Mouse (Mus musculus) cerebellum, adult (tissue): ENCODE measurements around the gene Gm11172.
"Not testable (repeated sequence)": the region's sequence is repeated elsewhere in the genome, so short reads cannot be mapped to it uniquely, and the experiment has no call there.

Experiments
- ATAC-seq: cut with Nextera tagmentation; 2 replicates; pipeline ENCODE4 v1.9.2; 2017; ENCODE audit warnings: mild to moderate bottlenecking, moderate library complexity, mixed read lengths; ENCODE audit not compliant: insufficient number of reproducible peaks, low FRiP score, low TSS enrichment

The Gm11172 gene

DNA sequence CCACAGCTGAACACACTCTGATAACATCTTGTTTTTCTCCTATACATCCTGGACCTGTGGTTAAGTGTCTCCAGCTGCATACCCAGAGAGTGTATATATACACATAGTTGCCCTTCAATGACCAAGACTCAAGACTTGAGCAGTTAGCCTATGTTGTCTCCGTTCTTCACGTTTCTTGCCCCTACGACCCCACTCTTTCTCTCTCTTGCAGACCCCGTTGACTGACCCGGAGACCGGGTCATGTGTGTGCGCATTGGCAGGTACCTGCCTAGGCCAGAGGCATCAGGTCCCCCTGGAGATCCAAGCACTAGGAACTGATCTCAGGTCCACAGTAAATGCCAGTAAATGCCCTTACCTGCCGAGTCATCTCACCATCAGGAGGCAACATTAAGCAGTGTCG lies 14.6 kb downstream of the Gm11172 start:
- no peak for ATAC-seq

DNA sequence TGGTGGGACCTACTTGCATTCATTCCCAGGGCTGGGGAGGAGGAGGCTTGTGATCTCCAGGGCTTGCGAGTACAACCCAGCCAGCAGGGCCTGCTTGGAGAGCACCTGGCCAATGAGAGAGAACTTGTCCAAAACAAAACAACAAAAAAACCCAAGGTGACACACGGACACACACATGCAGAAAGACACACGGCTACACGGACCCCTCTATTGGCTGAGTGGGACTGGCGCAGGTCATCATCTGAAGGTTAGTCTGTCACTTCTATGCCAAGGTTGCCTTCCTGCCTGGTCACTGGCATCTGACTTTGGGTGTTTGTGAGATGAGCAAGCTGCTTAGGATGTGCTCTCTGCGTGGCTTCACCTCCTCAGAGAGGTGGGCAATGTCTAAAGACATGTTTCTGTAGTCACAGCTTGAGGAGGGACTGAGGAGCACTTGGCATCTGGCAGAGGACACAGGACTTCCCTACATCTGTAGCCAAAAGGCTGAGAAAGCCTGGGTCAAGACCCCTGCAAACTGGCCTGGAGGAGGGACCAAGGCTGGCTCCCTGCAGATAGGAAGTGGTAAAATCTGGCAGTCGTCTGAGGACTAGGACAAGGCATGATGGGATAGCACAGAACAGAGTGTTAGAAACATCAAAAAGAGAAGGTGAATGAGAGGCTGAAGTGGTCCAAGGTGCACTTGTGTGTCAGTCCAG lies 15.2 kb downstream of the Gm11172 start:
- ATAC-seq, result no peak

DNA sequence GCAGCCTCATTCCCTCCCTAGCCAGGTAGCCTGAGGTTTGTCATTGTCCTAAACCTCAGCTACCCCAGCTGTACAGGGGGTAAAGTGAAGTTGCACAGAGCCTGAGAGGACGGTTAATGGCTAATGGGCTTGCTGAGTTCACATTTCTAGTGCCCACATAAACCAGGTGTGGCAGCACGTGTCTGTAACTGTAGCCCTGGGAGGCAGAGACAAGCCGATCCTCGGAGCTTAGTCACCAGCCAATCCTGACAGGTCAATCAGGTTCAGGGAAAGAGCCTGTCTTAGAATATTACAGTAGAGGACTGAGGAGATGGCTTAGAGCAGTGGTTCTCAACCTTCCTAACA lies 15.7 kb downstream of the Gm11172 start:
- no peak for ATAC-seq

DNA sequence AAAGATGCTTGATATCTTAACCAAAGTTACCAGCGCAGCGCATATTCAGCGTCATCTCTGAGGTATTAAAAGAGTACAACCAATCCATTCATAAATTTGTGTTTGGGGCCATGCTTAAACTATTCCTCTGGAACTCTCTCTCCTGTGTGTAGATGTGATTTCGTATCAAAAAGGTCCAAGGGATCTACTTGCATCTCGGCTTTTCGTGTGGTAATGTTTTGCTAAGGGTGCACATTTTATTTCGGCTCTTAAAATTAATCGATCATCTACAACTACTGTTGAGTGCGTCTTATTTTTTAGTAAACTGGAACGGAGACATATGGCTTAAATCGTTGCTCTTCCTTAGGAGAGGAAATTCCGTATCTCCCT lies 21.8 kb downstream of the Gm11172 start:
- ATAC-seq, result no peak

DNA sequence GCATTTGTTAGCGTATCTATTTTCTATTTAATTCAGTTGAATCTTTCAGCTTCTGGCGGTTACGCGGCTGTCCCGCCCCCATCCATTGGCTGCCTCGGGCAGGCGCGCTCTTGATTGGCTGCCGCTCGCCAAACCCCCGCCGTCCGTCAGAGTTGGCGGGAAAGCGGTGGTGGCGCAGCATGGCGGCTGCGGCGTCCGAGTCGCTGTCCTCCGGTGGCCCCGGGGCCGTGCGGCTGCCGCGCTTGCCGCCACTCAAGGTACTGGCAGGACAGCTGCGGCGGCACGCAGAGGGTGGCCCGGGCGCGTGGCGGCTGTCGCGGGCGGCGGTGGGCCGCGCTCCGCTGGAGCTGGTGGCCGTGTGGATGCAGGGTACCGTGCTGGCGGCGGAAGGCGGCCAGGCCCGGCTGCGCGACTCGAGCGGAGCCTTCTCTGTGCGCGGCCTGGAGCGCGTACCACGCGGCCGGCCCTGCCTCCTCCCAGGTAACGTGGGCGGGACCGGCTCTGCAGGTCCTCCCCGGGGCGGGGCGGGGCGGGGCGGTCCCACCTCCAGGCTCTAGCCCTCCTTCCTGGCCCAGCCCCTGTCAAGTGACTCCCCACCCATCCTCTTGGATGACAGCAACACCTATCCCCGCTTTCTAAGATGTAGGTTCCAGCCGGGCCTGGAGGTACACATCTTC lies 22.3 kb downstream of the Gm11172 start, which contains the start of gene Rmi2:
Gene Rmi2, plus strand, starts transcription at position 149 of the 677 bp plus-strand sequence.
- peak; percentile 91 for ATAC-seq

DNA sequence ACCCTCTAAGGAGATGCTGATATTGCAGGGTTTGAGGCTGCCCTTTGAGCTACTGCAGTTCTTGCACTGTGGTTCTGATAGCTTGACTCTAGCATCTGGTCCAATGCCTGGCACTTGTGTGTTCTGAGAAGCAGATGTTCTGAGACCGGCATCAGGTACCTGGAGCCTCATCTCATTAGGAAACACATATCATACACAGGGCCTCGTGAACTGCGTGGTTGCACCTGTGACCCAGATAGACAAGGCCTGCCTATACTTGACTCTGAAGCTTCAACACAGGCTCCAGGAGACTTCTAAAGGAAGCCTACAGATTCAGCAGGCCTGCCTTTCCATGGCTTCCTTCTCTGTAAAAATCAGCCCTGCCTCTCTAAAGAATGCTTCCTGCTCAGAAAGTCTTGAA lies 23.7 kb downstream of the Gm11172 start:
- no peak for ATAC-seq

DNA sequence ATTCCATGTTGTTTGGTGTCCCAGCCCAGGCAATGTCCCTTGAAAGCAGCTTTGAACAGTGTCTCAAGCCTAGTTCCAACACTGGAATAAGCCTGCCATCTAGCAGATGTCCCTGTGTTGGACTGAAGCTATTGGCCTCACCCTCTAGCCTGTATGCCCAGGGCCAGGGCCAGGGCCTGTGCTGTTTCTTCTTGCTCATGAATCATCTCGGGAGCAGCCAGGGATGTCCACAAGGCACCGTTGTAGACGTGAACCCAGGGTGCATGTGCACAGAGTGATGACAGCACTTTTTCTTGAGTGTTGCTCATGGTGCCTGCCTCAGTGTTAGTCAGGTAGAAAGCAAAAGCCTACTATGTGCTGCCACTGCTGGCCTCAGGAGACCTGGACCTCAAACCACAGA lies 24.5 kb downstream of the Gm11172 start:
- ATAC-seq, result no peak

DNA sequence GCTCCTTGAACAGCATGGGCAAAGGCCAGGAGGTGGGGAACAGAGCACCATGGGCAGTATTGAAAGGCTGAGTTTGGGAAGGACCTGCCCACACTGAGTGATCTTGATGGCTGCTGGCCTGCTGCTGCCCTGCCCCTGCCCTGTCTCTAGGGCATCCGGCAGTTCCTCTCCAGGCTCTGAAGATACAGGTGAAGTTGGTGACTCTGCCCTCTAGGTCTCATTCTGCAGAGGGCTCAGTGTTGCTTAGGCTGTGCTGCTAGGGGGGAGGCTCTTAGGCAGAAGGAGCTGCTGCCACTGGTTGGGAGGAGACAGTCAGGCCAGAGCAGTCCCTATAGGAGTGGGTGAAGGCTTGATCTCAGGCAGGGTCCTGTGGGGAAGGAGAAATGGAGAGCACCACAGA lies 25.2 kb downstream of the Gm11172 start:
- no peak for ATAC-seq

DNA sequence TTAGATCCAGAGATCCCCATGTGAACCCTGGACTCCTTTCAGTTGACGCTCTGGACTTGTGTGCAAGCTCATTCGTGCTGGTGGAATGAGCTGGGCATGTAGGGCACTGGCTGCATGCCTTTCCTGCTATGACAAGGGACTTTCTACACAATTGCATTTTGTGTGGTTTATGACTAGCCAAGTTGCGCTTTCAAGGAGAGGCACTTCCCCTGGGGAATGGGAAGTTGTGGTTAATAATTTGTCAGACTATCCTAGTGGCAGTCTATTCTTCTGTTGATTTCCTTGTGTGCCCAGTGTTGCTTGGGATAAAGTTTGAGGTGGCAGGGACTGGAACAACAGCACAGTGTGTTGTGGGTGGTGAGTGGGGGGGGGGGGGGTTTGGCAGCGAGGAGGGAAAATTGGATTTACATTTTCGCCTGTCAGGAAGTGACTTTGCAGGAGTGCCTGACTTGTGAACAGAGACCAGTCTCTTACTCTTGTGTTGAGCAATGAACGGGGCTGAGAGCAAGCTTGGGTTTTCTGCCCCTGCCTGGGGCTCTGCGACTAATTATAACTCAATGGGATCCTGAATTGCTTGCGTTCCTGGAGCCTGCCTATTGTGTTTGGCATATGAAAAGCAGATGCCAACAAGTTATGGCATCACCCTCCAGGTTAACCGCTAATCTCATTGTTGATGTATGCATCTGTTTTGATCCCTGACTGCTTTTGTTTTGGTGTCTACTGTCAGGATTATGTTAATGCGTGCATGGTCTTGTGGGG lies 26.0 kb downstream of the Gm11172 start:
- ATAC-seq, result no peak

DNA sequence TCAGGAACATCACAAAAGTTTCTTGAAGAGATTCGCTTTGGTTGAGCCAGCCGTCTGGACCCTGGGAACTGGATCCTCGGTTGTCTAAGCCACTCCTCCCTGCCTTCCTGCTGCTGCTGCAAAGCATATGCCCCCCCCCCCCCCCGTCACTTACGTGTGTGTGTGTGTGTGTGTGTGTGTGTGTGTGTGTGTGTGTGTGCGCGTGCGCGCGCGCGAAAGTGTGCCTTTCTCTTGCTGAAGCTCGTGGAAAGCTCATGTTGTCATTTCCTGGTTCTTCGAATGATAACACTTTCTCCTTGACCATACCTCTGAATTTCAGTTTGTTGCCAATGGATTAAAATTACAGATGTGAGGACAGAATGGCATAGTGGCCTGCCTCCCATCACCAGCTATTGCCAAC lies 27.3 kb downstream of the Gm11172 start:
- no peak for ATAC-seq

DNA sequence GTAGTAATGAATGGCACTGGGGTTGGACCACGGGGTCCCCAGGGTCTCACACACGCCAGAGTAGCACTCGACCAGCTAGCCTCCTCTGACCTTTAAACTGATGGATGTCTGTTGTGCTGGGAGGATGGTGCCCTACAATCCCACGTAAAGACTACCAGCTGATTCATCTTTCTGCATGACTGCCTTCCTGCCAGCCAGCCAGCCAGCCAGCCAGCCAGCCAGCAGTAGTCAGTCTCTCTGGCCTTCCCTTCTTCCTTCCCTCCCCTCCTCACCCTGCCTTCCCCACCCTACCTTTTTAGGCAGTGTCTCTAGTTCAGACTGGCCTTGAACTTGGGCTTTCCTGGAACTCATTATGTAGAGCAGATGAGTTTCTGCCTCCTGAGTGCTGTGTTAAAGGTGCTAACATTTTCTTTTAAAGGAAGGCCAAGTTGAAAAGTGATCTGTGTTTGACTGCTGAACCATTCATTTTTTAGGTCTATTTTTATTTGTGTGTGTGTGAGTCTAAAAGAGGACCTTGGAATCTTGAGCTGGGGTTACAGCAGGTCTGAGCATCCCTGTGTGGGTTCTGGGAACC lies 29.7 kb downstream of the Gm11172 start:
- no peak for ATAC-seq

DNA sequence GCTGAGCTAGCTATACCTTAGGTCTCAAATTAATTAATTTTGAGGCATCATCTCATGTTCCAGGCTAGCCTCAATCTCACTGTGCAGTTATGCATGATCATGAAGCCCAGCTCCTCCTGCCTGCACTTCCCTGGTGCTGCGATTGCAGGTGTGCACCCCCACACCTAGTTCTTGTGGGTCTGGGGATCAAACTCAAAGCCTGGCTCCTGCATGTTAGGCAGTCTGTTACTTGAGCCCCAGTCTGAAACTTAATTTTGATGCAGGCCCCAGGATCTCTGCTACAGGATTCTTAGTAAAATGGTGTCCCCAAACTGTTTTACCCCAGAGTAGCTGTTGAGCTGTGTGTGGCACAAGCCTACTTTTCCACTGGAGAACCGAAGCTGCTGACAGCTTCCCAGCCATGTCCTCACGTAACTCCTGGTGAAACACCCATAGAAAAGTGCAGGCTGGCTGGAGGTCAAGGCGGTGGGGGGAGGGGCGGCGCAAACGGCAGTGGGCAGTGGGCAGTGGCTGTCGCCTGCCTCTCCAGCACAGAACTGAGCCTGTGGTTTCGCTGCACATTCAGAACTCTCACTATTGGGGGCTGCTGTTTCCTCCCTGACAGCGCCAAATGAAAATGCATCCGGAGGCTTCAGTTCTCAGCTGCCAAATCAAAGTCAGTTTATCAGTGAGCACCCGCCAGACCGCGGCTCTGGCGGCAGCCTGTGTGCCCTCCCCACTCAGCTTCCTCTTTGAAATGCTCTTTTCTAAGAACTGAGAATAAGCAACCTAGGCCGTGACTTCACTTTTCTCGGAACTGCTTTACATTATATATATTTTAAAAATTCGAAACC lies 31.0 kb downstream of the Gm11172 start:
- ATAC-seq, result no peak

DNA sequence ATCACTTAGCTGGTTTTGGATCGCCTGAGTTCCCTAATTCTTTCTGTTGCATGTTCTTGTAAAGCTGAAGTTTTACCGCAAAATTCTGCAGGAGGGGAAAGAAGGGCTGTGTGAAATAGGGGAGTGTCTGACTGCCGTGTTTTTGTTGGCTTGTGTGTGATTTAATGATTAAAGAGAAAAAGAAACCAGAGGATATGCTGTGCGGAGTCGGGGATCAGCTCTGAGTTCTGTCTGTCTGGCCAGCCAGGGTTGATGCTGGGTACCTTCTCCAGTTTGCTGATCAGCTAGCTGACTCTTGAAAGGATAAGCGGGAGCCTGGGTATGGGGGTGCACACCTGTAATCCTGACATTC lies 31.6 kb downstream of the Gm11172 start:
- no peak for ATAC-seq

DNA sequence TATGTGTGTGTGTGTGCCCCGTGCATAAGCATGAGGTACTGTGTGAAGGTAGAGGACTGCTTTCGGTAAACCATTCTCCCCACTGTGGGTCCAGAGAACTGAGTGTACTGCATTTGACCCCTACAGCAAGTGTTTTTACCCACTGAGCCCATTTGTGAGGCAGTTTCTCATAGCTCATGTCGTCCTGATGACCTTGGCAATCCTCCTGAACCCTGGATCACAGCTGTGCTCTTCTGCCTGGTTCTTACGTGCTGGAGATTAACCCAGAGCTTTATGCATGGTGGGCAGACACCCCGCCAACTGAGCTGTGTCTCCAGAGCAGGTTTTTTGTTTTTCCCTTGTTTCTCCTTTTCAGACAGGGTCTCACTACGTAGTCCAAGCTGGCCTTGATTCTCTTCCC lies 33.2 kb downstream of the Gm11172 start:
- no peak for ATAC-seq

DNA sequence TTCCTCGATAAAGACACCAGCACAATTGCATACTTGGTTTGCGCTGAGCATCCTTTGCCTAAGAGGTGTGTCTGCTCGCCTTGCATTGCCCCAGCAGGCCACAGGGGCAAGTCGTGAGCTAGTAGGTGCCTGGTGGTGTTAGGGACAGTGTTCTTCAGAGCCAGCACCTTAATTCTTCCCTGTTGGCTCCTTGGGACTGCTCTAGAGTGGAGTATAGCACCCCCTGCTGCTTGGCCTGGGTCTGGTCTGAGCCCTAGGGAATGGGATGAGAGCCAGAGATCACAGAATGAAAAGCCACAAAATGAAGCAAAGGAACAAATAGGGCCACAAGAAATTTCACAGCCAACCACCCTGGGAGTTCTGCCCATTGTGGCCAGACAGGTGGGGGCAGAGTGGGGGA lies 33.8 kb downstream of the Gm11172 start:
- 0 out of 2 replicates have a peak, but pooled peaks have one; percentile 47 for ATAC-seq

DNA sequence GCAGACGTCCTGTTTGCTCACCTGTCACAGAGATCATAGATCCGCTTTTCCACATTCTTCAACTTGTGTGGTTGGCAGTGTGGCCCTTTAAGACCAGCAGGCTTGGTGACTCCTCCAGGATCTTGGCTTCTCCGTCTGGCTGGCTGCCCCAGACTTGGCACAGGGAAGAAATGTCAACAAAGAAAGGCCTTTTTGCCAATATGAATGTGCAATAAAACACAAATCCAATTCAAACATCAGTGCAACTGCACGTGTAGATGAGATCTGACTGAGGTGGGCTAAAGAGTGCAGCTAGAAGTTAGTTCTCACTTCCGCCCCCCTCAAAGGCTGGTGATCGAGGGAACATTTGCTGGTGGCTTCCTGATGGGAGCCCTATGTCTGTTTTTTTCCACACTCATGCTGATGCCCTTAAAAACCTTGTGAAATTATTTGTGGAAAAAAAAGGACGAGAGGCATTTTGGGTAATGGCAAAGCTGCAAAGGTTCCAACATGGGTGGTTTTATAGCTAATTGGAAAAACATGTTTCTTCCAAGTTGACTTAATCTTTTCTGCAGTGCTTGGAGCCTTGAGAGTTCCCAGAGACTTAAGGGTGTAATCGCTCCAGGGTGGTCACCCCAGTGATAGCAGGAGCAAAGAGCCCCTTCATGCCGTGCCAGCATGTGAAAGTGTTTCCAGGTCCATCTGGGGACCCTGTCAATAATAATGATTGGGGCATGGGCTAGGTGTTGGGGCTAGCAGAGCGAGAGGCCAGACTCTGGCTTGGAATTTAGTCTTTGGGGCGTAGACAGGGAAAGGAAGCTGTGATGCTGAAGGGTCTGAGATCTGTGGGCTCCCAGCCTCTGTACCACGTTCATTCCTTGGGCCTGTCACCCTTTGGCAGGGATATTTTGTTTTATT lies 37.5 kb downstream of the Gm11172 start:
- ATAC-seq, result peak; percentile 70

DNA sequence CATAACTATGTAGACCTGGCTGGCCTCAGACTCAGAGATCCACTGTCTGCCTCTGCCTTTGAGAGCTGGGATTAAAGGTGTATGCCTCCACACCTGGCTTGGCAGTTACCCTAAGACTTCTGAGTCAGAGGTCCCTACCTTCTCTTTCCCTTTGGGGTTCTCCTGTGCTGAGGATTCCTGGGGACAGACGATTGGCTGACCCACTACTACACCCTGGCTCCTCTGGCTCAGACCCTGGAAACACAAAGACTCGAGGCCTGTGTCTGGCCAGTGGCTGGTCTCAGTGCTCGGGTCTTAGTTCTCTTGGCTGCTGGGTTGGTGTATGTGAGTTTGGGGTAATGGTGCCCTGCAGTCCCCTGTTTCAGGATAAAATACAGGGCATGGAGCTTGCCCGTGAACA lies 38.2 kb downstream of the Gm11172 start:
- ATAC-seq, result no peak

DNA sequence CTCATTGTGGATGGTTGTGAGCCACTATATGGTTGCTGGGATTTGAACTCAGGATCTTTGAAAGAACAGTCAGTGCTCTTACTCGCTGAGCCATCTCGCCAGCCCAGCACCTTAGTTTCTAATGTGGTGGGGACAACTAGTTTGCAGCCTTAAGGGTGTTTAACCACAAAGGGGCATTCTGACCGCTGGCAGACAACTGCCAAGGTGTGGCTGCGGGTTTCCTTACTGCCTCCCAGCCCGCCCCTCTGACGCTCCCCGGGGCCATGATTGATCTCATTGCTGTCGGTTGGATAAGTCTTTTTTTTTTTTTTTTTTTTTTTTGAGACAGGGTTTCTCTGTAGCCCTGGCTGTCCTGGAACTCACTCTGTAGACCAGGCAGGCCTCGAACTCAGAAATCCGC lies 39.5 kb downstream of the Gm11172 start:
- not testable (repeated sequence) for ATAC-seq

DNA sequence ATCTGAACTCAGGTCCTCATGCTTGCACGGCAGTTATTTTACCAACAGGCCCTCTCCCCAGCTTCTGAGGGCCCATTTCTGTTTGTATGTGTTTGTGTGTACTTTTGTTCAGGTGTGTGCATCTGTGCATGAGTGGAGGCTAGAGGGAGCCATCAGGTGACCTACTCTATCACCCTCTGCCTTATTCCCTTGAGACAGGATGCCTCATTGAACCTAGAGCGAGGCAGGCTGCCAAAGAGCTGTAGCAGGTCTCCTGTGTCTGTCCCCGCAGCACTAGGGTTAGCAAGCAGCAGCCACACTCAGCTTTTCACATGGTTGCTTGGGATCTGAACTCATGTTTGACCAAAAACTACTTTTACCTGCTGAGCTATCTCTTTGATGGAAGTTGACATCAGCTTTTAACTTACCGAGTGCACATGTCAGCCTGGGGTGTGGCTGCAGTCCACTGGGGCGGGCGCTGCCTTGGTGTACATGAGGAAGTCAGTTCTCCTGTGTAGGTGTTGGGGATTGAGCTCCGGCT lies 47.1 kb downstream of the Gm11172 start:
- no peak for ATAC-seq
